Mouse (Mus musculus) kidney, adult 2 months (tissue): ENCODE measurements around the gene Psmd2.

Experiments
- CTCF ChIP-seq: fragments of 200-500 bp; conservative IDR thresholded peaks from 2 replicates; pipeline ENCODE4 v1.5.1; 2011; ENCODE audit warnings: low read depth, mild to moderate bottlenecking, control low read depth, low read length, moderate library complexity, mixed read lengths; ENCODE audit not compliant: insufficient read depth, insufficient read length
- POLR2A ChIP-seq: fragments of 200-500 bp; IDR thresholded peaks from one replicate; pipeline ENCODE4 v1.6.1; 2011; ENCODE audit warnings: low read depth, low read length, control low read depth

- TF ChIP-seq POLR2A (no peak), CTCF (no peak)
Observed at GRCm38 (mm10) chr16:20695622-20696323, 44.3 kb downstream of the Psmd2 start.
